Mouse (Mus musculus) G1E (cell line): ENCODE measurements around the gene Inpp5a. TPM values are rescaled to one million over a fixed set of nuclear protein-coding genes. Genes with fewer than 3 reads are reported as not detected.

Source experiments
- ATAC-seq: 2 replicates; pipeline ENCODE4 v1.8.0; 2016; ENCODE audit warnings: mild to moderate bottlenecking; ENCODE audit not compliant: insufficient number of reproducible peaks, poor library complexity, low FRiP score, severe bottlenecking; ENCODE audit errors: extremely low read depth
- DNase-seq: peaks from one replicate; pipeline ENCODE4 v3.0.0; 2012; ENCODE audit warnings: low spot score
- H3K27me3 ChIP-seq: 2 replicates; pipeline ENCODE4 v1.6.1; 2012; ENCODE audit warnings: mild to moderate bottlenecking, low read length, inconsistent platforms; ENCODE audit not compliant: insufficient read depth
- H3K36me3 ChIP-seq: replicated peaks from 2 replicates; pipeline ENCODE3; 2012; ENCODE audit warnings: mild to moderate bottlenecking, inconsistent platforms
- H3K4me1 ChIP-seq: 2 replicates; pipeline ENCODE4 v1.6.1; 2012; ENCODE audit warnings: low read depth, low read length, inconsistent platforms, mixed read lengths; ENCODE audit not compliant: insufficient read depth
- H3K4me3 ChIP-seq: 2 replicates; pipeline ENCODE4 v1.5.1; 2012; ENCODE audit warnings: low read depth, mild to moderate bottlenecking, inconsistent platforms, low read length, moderate library complexity, mixed read lengths
- H3K9me3 ChIP-seq: replicated peaks from 2 replicates; pipeline ENCODE4 v1.6.1; 2012; ENCODE audit warnings: inconsistent platforms
- CTCF ChIP-seq: IDR thresholded peaks from 2 replicates; pipeline ENCODE4 v1.5.1; 2012; ENCODE audit warnings: low read depth, low read length, inconsistent platforms, mixed read lengths
- GATA1 ChIP-seq: IDR thresholded peaks from 2 replicates; pipeline ENCODE4 v1.6.1; 2012; ENCODE audit warnings: borderline replicate concordance, low read length, inconsistent platforms, mixed read lengths
- GATA2 ChIP-seq: IDR thresholded peaks from 2 replicates; pipeline ENCODE4 v1.6.1; 2012; ENCODE audit warnings: low read depth, low read length, inconsistent platforms, borderline replicate concordance
- POLR2AphosphoS5 ChIP-seq: IDR thresholded peaks from 2 replicates; pipeline ENCODE4 v1.6.1; 2012; ENCODE audit warnings: low read depth, low read length, inconsistent platforms; ENCODE audit not compliant: insufficient replicate concordance
- TAL1 ChIP-seq: conservative IDR thresholded peaks from 2 replicates; pipeline ENCODE4 v1.6.1; 2012; ENCODE audit warnings: low read depth, low read length, inconsistent platforms, mixed read lengths
- polyA plus RNA-seq: library from polyadenylated mRNA; stranded (reverse); fragments of >175 nt; gene quantifications from 2 replicates; pipeline ENCODE4 v1.2.3, GENCODE M21; 2012
- total RNA-seq, 2 experiments: library from RNA; stranded (forward) in 1 of 2; stranded (reverse) in 1 of 2; fragments of 200-1000 nt in 1 of 2; fragments of >200 nt in 1 of 2; fragmentation: Nextera tagmentation in 1 of 2; gene quantifications; 2 replicates each; pipeline ENCODE4 v1.2.3; 2014 to 2017

Gene Inpp5a
- total and polyA plus RNA-seq, 3 experiments, result 1.2 to 5.6 (median 2.5) TPM

DNA sequence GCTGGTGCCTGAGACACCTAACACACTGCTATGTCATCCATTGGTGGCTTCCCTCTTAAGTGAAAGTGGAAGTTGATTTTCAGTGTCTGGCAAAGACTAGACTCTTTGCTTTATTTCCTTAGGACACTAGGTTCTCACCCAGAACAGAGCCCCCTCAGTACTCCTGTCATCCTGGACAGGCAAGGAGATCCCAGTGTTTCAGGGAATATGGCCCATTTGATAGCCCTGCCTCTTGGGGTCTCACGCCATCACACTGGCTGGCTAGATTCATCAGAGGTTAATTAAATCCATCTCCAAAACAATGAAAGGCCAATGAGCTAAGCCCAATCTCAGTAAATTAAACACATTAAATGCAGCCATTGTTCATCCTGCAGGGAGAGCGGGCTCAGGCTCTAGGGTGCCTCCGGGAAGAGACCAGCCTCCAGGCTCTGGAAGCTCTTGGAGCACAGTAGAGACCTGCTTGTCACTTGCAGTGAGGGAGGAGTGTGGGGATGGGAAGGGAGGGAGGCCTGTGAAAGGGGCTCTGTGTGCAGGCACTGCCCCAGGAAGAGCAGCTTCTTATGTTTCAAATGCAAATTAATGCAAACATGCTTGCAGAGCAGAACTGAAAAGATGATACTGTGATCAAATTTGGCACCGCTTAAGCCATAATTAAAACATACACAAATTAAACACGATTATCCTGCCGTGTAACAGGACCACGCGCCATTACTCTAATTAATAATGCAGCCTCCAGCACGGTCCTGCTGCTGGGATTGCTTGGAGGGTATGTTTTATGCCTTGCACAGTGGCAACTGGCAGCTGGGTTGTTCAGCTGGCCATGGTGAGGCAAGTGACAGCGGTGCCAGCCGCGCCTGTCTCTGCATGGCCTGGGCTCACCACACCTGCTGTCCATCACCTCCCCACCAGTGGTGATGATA, 156.1 kb downstream of the Inpp5a start:
- Histone ChIP-seq H3K4me1 (no peaks in the 10 kb centered on the region), H3K9me3 (peaks cover 49% of the 10 kb centered on the region), H3K27me3 (no peaks in the 10 kb centered on the region), H3K36me3 (no peaks in the 10 kb centered on the region), H3K4me3 (no peak overlapping the region)
- TF ChIP-seq GATA1 (no peak), CTCF (no peak), TAL1 (no peak), GATA2 (no peak), POLR2AphosphoS5 (no peak)
- DNase-seq (no peak), ATAC-seq (no peak)

DNA sequence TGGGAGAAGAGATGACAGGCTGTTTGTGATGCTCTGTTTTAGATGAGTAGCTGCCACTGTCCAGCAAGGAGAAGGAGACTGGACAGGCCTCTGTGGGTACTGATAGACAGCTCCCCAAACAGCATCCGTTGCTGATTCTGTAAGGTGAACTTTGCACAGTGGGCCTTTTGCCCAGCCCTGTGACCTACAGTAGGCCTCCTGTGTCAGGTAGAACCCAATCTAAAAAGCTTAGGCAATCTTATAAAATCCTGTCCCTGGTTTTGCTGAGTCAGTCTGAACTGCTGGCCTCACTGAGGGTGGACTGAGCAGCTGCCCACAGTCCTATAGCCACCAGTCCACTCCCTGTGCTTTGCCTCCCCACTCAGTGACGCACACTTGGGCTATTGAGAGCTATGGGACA, 158.4 kb downstream of the Inpp5a start:
- Histone ChIP-seq H3K4me3 (no peak overlapping the region), H3K9me3 (peaks cover 48% of the 10 kb centered on the region), H3K36me3 (no peaks in the 10 kb centered on the region), H3K27me3 (no peaks in the 10 kb centered on the region), H3K4me1 (no peaks in the 10 kb centered on the region)
- ATAC-seq, result no peak
- no peak for DNase-seq
- TF ChIP-seq POLR2AphosphoS5, result no peak
- no peak for TF ChIP-seq TAL1
- no peak for TF ChIP-seq CTCF
- no peak for TF ChIP-seq GATA1
- no peak for TF ChIP-seq GATA2

GRCm38 (mm10) chr7:139550086-139550783, 161.3 kb downstream of the Inpp5a start:
- no peaks in the 10 kb centered on the region for H3K36me3 ChIP-seq
- TF ChIP-seq GATA1, result no peak
- no peaks in the 10 kb centered on the region for H3K4me1 ChIP-seq
- no peak for ATAC-seq
- DNase-seq, result no peak
- no peak overlapping the region for H3K4me3 ChIP-seq
- no peaks in the 10 kb centered on the region for H3K27me3 ChIP-seq
- peaks cover 46% of the 10 kb centered on the region for H3K9me3 ChIP-seq

DNA sequence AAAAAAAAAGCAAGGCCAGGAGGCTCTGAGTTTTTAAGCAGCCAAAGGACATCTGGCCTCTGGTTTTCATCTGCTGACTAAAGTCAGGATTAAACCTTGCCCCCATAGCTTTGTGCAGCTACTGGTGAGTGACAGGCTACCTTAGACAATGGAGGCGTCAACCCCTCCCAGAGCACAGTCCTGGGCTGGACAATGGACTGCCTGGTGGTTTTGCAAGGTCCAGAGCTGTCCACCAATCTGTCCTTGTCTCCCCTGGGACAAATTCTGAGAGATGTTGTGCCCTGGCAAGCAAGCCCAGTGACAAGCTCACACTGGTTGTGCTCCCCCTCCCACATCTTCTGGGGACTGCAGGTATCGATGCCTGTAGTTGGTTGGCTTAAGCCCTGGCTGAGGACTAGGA, 162.6 kb downstream of the Inpp5a start:
- ATAC-seq (no peak), DNase-seq (no peak)
- TF ChIP-seq GATA2, result no peak
- TF ChIP-seq TAL1, result no peak
- no peak for TF ChIP-seq CTCF
- no peak for TF ChIP-seq POLR2AphosphoS5
- TF ChIP-seq GATA1, result no peak
- H3K4me3 ChIP-seq, result no peak overlapping the region
- no peaks in the 10 kb centered on the region for H3K36me3 ChIP-seq
- H3K4me1 ChIP-seq, result no peaks in the 10 kb centered on the region
- H3K27me3 ChIP-seq, result no peaks in the 10 kb centered on the region
- peaks cover 40% of the 10 kb centered on the region for H3K9me3 ChIP-seq

DNA sequence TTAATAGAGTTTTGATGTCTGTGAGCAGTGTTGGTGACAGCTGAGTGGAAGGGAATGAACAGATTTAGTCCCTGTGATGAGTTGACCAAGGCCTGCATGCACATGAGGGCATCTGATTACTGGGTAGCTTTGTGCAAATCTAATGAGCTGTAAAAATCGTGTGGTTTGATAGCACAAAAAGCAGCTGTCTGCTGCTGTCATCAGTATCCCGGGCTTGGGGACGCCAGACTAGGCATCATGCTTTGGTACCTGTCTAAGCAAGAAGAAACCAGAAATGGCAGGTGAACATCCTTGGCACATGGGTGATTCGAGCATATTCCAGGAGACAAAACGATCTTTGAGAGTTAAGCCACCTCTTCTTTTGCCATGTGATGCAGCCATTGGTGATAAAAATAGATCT, 167.4 kb downstream of the Inpp5a start:
- no peak for ATAC-seq
- H3K36me3 ChIP-seq, result no peaks in the 10 kb centered on the region

GRCm38 (mm10) chr7:139556746-139557526, 168.0 kb downstream of the Inpp5a start:
- H3K27me3 ChIP-seq, result no peaks in the 10 kb centered on the region
- H3K4me1 ChIP-seq, result no peaks in the 10 kb centered on the region
- ATAC-seq (no peak), DNase-seq (no peak)
- TF ChIP-seq POLR2AphosphoS5 (no peak), GATA2 (no peak), TAL1 (no peak), GATA1 (no peak), CTCF (no peak)
- H3K4me3 ChIP-seq, result no peak overlapping the region
- peaks cover 46% of the 10 kb centered on the region for H3K9me3 ChIP-seq
- H3K36me3 ChIP-seq, result no peaks in the 10 kb centered on the region

More for the DNA sequence above, 167.4 kb downstream of the Inpp5a start:
- no peaks in the 10 kb centered on the region for H3K4me1 ChIP-seq
- H3K27me3 ChIP-seq, result no peaks in the 10 kb centered on the region
- no peak for TF ChIP-seq CTCF
- TF ChIP-seq POLR2AphosphoS5, result no peak
- no peak for TF ChIP-seq GATA2
- TF ChIP-seq GATA1, result no peak
- no peak for TF ChIP-seq TAL1
- H3K9me3 ChIP-seq, result peaks cover 51% of the 10 kb centered on the region
- DNase-seq, result no peak
- H3K4me3 ChIP-seq, result no peak overlapping the region
